Mouse (Mus musculus) layer of hippocampus, adult 2 months (tissue): Measurements from ENCODE around the gene Alkal2. TPM values are rescaled to one million over a fixed set of nuclear protein-coding genes. Genes with fewer than 3 reads are reported as not detected.
A peak's percentile ranks its signal among the peaks of the same experiment; 100 is the strongest.

Experiments used
- DNase-seq, 2 experiments: peaks; one replicate each; pipeline ENCODE4 v3.0.0; 2022; ENCODE audit warnings: low spot score in 2 of 2
- H3K27ac ChIP-seq: fragments of 200-600 bp; 2 replicates; pipeline ENCODE4 v1.8.1; 2022
- H3K4me3 ChIP-seq: fragments of 200-600 bp; 2 replicates; pipeline ENCODE4 v1.8.1; 2022; ENCODE audit warnings: mild to moderate bottlenecking
- CTCF ChIP-seq: fragments of 200-600 bp; conservative IDR thresholded peaks from 2 replicates; pipeline ENCODE4 v1.8.1; 2022; ENCODE audit warnings: antibody characterized with exemption, mild to moderate bottlenecking, moderate library complexity
- total RNA-seq, 2 experiments: library from RNA; stranded (reverse); gene quantifications; 2 replicates each; pipeline ENCODE4 v1.2.3; 2021

Gene Alkal2
- total RNA-seq, 2 experiments from 2014 or later, result 3.2 to 4.6 TPM

DNA sequence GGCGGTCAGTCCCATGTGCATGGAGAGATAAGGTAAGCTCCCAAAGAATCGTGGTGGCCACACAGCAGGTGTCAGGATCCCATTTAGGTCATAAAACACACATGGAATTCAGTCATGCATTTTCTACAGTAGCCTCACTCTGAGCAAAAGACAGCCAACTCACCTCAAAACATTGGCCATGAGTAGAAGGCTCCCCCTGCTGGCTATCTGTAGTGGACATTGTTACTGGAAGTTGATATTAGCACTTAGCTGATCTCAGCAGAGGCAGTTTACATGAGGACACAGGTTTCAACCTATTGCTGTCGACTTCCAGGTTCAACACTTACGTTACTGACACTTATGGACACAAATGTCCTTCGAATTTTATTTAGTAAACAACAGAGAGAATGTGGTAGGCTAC is 5.9 kb downstream of the Alkal2 start:
- Histone ChIP-seq H3K4me3 (no peak overlapping the region), H3K27ac (no peak overlapping the region)
- DNase-seq, result peak; percentile 51 to 75
- peak; percentile 88 for TF ChIP-seq CTCF

DNA sequence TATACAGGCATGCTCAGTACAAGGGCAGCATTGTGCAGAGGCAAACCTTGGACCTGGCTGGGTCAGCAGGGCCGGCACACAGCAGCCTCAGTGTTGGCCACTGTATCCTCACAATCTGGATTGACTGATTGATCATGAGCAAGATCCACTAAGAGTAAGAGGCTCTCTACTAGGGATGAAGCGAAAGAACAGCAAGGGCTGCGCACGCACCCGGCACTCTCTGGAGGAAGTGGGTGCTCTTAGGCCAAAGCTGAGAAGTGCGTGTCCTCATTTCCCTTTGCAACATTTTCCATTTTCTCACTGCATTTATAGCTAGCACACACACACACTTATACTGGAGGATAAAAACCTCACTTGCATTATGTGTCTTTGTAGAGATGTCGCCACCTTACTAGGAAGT is 7.3 kb downstream of the Alkal2 start:
- no peak for TF ChIP-seq CTCF
- no peak overlapping the region for H3K27ac ChIP-seq

DNA sequence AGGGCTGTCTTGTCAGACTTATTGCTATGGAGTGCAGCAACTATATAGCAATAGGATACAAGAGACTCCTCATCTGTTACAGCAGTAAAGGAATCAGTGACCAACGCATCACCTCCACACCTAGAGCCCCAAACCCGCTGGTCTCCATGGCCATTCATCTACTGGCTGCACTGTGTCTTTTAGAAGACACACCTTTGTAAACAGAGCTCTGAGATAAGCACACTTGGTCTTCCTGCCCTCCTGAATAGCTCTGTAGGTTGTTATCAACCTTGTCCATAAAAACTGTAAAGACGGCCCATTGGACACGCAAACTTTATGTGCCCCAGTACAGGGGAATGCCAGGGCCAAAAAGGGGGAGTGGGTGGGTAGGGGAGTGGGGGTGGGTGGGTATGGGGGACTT is 12.9 kb downstream of the Alkal2 start:
- no peak overlapping the region for H3K27ac ChIP-seq
- DNase-seq, result no peak
- no peak for TF ChIP-seq CTCF

More for the DNA sequence above, 7.3 kb downstream of the Alkal2 start:
- no peak overlapping the region for H3K4me3 ChIP-seq
- no peak for DNase-seq

DNA sequence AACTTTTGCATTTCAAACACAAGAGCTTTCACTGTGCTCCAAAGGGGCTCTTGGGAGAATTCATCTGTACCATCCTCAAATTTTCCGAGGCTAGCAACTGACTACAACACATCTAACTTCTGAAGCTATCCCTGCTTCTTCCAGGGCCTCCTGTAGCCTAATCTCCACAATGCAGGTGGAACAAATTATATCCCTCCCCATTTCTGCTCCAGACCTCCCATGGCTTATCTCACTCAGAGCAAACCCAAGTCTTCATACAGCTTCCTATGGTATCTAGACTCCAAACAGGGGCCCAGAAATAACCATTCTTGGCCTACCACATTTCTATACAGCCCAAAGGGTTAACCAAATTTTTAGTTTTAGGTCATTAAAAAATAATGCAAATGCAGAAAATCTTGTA is 24.5 kb downstream of the Alkal2 start:
- Histone ChIP-seq H3K27ac (no peak overlapping the region), H3K4me3 (no peak overlapping the region)
- DNase-seq, result no peak
- no peak for TF ChIP-seq CTCF

More for the DNA sequence above, 12.9 kb downstream of the Alkal2 start:
- H3K4me3 ChIP-seq, result no peak overlapping the region

DNA sequence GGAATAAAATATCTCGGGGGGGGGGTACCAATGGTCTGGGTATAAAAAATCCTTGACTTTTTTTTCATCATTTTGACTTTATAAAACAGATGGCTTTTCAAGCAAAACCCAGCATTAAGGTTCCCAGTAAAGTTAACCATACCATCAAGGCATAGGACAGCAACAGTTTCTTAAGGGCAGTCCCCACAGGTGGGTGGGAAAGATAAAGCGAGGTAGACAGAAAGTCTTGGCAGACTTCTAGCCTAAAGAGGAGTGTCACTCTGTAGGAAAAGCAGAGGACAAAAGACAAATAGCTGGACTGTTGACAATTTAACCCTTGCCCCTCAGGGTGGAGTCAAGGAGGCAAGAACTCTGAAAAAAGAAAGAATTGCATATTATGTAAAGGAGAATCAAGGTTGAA is 25.8 kb downstream of the Alkal2 start:
- Histone ChIP-seq H3K4me3 (no peak overlapping the region), H3K27ac (no peak overlapping the region)
- TF ChIP-seq CTCF, result no peak
- no peak for DNase-seq

DNA sequence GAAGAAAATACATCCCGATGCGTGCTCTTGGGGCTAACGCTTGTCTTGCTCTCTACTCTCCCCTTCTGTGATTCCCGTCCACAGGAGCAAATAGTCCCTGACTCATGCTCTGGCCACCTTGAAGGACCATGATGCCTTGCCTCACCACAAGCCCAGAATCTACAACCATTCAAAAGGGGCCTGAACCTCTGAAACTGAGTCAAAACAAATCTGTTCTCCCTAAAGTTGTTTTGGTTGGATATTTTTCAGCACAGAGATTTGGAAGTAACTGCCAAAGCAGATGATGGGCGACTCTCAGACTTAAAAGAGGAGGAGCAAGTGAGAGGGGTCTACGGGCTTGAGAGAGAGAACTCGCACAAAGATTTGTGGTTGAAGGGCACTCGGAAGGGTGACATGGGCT is 26.7 kb downstream of the Alkal2 start:
- DNase-seq, result no peak
- Histone ChIP-seq H3K4me3 (peak overlapping the region; percentile 78), H3K27ac (peak overlapping the region; percentile 92)
- no peak for TF ChIP-seq CTCF

DNA sequence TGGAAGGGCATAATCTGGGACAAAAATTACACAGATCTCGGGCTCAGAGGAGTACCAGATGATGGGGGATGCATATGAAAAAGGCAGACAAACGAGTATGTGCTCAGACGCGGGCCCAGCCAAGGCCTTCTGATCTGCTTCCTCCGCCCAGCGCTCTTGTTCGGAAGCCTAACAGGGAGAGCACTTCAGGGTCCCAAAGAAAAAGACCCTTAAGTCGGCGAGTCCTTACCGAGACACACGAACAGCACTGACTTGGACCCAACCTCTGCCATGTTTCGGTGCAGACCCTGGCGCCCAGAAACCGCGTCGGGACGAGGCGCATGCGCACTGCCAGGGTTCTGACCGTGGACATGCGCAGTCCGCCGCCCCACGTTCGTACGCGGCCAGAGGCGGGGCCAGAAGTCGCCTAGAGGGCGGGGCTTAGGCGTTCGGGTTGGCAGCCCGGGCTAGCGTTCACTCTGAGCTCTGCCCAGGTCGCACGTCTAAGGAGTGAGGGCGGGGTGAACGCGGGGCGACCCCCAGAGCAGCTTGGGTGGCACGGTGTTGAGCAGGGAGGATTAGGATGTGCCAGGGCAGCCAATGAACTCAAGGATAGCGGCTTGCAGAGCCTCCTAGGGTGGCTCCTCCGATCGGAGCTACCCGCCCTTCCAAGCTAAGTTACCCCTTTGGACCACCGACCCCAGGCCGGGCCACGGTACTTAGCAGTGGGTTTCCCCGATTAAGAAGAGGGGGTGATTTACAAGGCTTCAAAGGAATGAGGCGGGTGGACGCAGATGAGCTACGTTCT is 27.3 kb downstream of the Alkal2 start, which contains the start of the genes Acp1 and Sh3yl1:
Gene Acp1, minus strand, starts transcription at position 329 of the 787 bp plus-strand sequence.
Gene Sh3yl1, plus strand, starts transcription at position 408 of the 787 bp plus-strand sequence.
- peak within 1 kb of the TSS; percentile 92 for H3K27ac ChIP-seq
- no peak for TF ChIP-seq CTCF
- peak; percentile 94 to 95 for DNase-seq
- peak within 1 kb of the TSS; percentile 78 for H3K4me3 ChIP-seq

DNA sequence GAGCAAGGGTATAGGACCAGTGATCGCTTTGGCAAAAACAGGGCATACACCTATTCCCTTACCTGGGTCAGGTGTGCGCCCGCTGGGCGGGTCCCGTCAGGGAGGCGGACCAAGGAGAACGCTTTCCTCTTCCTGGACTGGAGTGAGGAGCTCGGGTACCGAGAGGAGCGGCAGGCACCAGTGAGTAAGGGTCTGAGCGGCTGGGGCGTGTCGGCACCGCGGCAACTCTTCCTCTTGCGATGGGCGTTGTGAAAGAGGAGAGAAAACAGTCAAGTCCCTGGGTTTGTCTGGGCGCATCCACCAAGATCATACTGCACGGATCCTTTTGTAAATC is 27.9 kb downstream of the Alkal2 start:
- no peak for TF ChIP-seq CTCF
- Histone ChIP-seq H3K4me3 (peak overlapping the region; percentile 78), H3K27ac (peak overlapping the region; percentile 92)
- DNase-seq, result peak; percentile 10 to 38

DNA sequence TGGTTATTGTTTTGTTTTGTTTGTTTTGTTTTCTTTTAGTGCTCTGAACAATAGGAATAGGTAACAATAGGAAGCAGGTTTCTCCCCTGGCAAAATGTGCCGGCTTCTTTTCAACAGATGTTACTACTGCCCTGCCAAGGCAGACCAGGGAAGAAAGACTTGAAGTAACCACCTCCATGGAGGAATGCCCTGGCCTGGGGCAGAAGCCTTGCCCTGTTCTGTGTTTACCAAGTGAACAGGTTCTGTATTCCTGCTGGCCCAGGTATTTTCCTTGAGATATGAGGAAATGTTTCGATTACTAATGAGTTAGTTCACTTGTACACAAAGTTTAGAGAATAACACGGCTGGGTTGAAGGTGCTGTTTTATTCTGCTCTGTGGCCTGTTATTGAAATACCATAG is 28.7 kb downstream of the Alkal2 start:
- Histone ChIP-seq H3K27ac (no peak overlapping the region), H3K4me3 (peak overlapping the region; percentile 78; the same call in 1 of the 2 replicates)
- DNase-seq, result no peak
- TF ChIP-seq CTCF, result no peak

DNA sequence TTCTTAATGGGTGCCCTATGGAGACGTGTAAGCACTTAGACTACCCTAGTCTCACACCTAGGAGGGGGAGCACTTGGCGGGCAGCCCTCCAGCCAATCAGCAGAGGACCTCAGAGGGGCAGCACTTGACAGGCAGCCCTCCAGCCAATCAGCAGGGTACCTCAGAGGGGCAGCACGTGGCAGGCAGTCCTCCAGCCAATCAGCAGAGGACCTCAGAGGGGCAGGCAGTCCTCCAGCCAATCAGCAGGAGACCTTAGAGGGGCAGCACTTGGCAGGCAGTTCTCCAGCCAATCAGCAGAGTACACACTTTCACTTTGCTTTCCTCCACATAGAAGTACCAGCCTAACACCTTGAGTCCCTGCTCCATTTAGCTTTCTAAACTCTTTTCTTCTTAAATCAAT is 38.3 kb downstream of the Alkal2 start:
- H3K4me3 ChIP-seq, result no peak overlapping the region
- TF ChIP-seq CTCF, result no peak
- H3K27ac ChIP-seq, result no peak overlapping the region
- no peak for DNase-seq

DNA sequence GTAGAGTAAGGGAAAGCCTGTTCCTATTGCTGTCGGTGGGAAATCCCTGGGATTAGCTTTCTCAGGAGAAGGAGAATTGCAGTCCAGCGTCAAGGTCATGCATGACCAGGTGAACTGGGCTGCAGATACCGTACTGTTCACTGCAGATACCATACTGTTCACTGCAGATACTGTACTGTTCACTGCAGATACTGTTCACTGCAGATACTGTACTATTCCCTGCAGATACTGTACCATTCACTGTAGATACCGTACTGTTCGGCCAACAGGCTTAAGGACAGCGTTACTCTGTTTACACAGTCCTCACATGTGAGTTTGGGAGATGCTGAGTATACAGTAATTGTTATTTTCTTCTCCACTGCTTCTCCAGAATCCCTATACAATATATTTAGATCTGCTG is 44.1 kb downstream of the Alkal2 start:
- no peak for DNase-seq
- no peak overlapping the region for H3K27ac ChIP-seq
- no peak overlapping the region for H3K4me3 ChIP-seq
- TF ChIP-seq CTCF, result no peak

DNA sequence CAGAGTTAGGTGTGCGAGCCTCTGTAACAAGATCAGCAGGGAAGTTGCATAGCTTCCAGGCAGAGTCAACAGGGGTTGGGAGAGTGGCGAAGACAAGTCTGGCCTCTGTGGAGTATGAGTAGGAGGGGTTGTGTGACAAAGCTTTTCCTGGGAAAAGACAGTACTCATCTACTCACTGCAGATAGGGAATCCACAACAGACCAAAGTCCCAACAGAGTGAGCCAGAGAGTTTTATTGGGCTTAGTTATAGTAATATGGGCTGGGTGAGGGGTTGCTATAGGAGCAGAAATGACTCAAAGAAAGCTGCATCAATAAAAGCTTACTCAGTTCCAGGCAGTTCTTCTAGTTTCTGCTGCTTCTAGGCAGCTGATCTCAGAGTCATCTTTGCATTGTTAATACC is 49.2 kb downstream of the Alkal2 start:
- Histone ChIP-seq H3K4me3 (no peak overlapping the region), H3K27ac (no peak overlapping the region)
- TF ChIP-seq CTCF, result no peak
- DNase-seq, result no peak

DNA sequence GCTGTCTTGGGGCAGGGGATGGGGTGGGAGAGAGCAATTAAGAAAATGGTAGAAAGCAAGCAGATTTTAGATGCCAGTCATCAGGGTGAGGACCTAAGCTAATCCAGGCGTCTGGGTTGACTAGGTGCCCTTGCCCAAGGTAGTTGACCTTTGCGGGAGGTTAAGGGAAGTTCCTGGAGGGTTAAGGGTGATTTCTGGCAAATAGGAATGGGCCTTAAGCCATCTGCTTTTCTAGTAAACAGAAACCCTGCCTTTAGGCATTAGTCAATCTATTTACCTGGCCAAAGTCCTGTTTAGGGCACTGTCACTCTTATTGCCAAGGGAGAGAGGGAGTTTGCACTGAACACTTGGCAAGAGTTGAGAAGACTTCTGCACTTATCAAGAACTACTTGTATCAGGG is 52.8 kb downstream of the Alkal2 start:
- Histone ChIP-seq H3K4me3 (no peak overlapping the region), H3K27ac (no peak overlapping the region)
- no peak for DNase-seq
- no peak for TF ChIP-seq CTCF

Other genes starting within 250 kb of the Alkal2 start
- 10 to 100 TPM; 57.7 to 63.0 TPM for gene Acp1, start 27.3 kb downstream of the Alkal2 start, total RNA-seq
- gene Sh3yl1, start 27.3 kb downstream of the Alkal2 start, total RNA-seq, result 10 to 100 TPM; 11.0 TPM
- not detected for gene Fam110c, start 189.5 kb downstream of the Alkal2 start, total RNA-seq